In the genomic region with DNA sequence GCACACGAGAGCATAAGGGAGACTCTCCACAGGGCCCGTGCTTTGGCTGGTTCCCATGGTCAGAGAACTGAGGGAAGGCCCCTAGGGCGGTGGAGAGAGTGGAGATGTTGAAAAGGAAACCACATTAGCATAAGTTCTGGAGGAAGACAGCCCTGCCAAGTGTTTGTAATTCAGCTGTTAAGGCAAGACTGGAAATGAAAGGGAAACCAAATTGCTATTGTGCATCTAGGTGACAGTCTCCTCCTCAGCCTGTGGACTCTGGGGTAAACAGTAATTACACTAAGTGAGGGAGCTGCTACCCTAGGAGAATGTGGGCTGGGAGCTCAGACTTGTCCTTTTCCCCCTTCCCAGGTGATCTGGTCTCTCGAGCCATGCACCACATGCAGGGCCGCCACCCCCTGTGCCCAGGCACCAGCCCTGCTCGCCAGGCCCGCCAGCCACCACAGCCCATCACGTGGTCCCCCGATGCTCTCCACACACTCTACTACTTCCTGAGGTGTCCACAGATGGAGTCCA, we compare ENCODE assay signal across 9 mouse cellular contexts.
A peak's percentile ranks its signal among the peaks of the same experiment; 100 is the strongest.
DNase-seq lines count a peak whose midpoint lies in the region; ATAC-seq and TF ChIP-seq lines count a peak whose summit lies in the region.
"Had no signal": no experiment of that assay in that cellular context is flagged by ENCODE, and none has a peak within 500 bp of the region (broad histone marks: within the 10 kb centered on the region; RNA-seq: fewer than 3 reads in every experiment).

No protein-coding gene starts in this region.

- TF ChIP-seq POLR2A in liver, adult 2 months (IDR thresholded peaks at IDR 0.05; ENCODE audit: extremely low read depth, insufficient read depth, low read length), result no peak

- TF ChIP-seq CTCF in liver, adult 2 months (IDR thresholded peaks at IDR 0.05; ENCODE audit: low read depth, low read length), result no peak

- no peaks in the 10 kb centered on the region for H3K9me3 ChIP-seq in liver, embryonic 11.5 days (ENCODE audit: control insufficient read depth, low read length)
- no peaks in the 10 kb centered on the region for H3K9me3 ChIP-seq in ES-E14 (ENCODE audit: control insufficient read depth, insufficient read depth, low read depth, low read length)
- H3K9me3 ChIP-seq in heart, embryonic 14.5 days (ENCODE audit: control insufficient read depth, low read length), result no peaks in the 10 kb centered on the region
- H3K9me3 ChIP-seq: embryonic facial prominence, embryonic 12.5 days had no signal

- H3K4me2 ChIP-seq in liver, embryonic 11.5 days, result no peak overlapping the region
- H3K4me2 ChIP-seq in heart, embryonic 14.5 days (ENCODE audit: low read length), result no peak overlapping the region
- H3K4me2 ChIP-seq: embryonic facial prominence, embryonic 12.5 days had no signal

- peaks cover 2% of the 10 kb centered on the region; the same call in 1 of the 2 replicates for H3K36me3 ChIP-seq in liver, adult 2 months (ENCODE audit: control insufficient read depth, insufficient read depth, low read length)
- no peaks in the 10 kb centered on the region for H3K36me3 ChIP-seq in liver, embryonic 11.5 days (ENCODE audit: control insufficient read depth, insufficient read depth, low read length)
- no peaks in the 10 kb centered on the region for H3K36me3 ChIP-seq in ES-E14 (ENCODE audit: control insufficient read depth, insufficient read depth, low read length, poor library complexity, severe bottlenecking)
- peaks cover 19% of the 10 kb centered on the region for H3K36me3 ChIP-seq in heart, embryonic 14.5 days (ENCODE audit: control insufficient read depth, insufficient read depth, low read length)
- H3K36me3 ChIP-seq: embryonic facial prominence, embryonic 12.5 days had no signal

- H3K27me3 ChIP-seq in liver, adult 2 months (ENCODE audit: control insufficient read depth, insufficient read depth, low read length), result no peaks in the 10 kb centered on the region
- no peaks in the 10 kb centered on the region for H3K27me3 ChIP-seq in liver, embryonic 11.5 days (replicated peaks; ENCODE audit: control insufficient read depth, insufficient read depth, low read length)
- H3K27me3 ChIP-seq in heart, embryonic 14.5 days (ENCODE audit: control insufficient read depth, insufficient read depth, low read length), result no peaks in the 10 kb centered on the region
- H3K27me3 ChIP-seq: embryonic facial prominence, embryonic 12.5 days had no signal

- no peak overlapping the region for H3K9ac ChIP-seq in liver, adult 2 months (ENCODE audit: low read depth, low read length)
- no peak overlapping the region for H3K9ac ChIP-seq in liver, embryonic 11.5 days (ENCODE audit: low read depth, low read length)
- H3K9ac ChIP-seq in ES-E14 (ENCODE audit: insufficient read depth, low read depth, low read length, poor library complexity, severe bottlenecking), result no peak overlapping the region
- H3K9ac ChIP-seq in heart, embryonic 14.5 days (ENCODE audit: low read length), result no peak overlapping the region
- H3K9ac ChIP-seq: embryonic facial prominence, embryonic 12.5 days had no signal

- in situ Hi-C loops in ES-E14 (cut with MboI; ENCODE audit: low sequenced_read_pairs in 2 of 2, unreplicated experiment in 2 of 2), result no loop called here

- H3K79me2 ChIP-seq in liver, adult 2 months (ENCODE audit: control insufficient read depth, insufficient read depth, low read length), result peaks cover 6% of the 10 kb centered on the region; the same call in 1 of the 2 replicates

- DNase-seq in liver, adult 2 months (ENCODE audit: extremely low read depth, low read depth, low spot score), result no peak
- no peak for DNase-seq in liver, embryonic 11.5 days (ENCODE audit: low spot score)
- DNase-seq in ES-E14 (ENCODE audit: low read depth, low spot score) (peak; percentile 26), MN1 (ENCODE audit: low spot score) (no peak), adipocyte (ENCODE audit: low spot score) (no peak)
- peak; percentile 37 to 49 for DNase-seq in natural killer cell, adult 2 months (ENCODE audit: low spot score in 2 of 2)
- DNase-seq in frontal cortex, postnatal 14 days (ENCODE audit: low spot score in 2 of 2), result no peak

- WGBS in liver, adult 2 months, result 87% methylated on average over 9 of the region's 9 CpGs
- WGBS in liver, embryonic 11.5 days, result 79% methylated on average over 9 of the region's 9 CpGs
- 83% methylated on average over 9 of the region's 9 CpGs for WGBS in heart, embryonic 14.5 days

- 0 out of 2 replicates have a peak overlapping the region, but pooled peaks have one; percentile 33 for H3K27ac ChIP-seq in liver, adult 2 months (replicated peaks; ENCODE audit: insufficient read depth, low read depth, low read length)
- H3K27ac ChIP-seq in liver, embryonic 11.5 days (ENCODE audit: low read depth, low read length), result no peak overlapping the region
- no peak overlapping the region for H3K27ac ChIP-seq in ES-E14 (ENCODE audit: insufficient read depth, low read depth, low read length, poor library complexity, severe bottlenecking)
- peak overlapping the region; percentile 58 to 68 for H3K27ac ChIP-seq in heart, embryonic 14.5 days (replicated peaks in 1 of 2; ENCODE audit: control insufficient read depth in 1 of 2, insufficient read depth in 1 of 2, low read depth in 2 of 2, low read length in 2 of 2)
- H3K27ac ChIP-seq: embryonic facial prominence, embryonic 12.5 days had no signal

- no peak overlapping the region for H3K4me3 ChIP-seq in liver, adult 2 months (ENCODE audit: insufficient read depth, low read depth, low read length)
- no peak overlapping the region for H3K4me3 ChIP-seq in liver, embryonic 11.5 days (ENCODE audit: low read depth, low read length)
- no peak overlapping the region for H3K4me3 ChIP-seq in ES-E14 (ENCODE audit: insufficient read depth in 1 of 2, low read depth in 1 of 2, low read length in 2 of 2, poor library complexity in 1 of 2, severe bottlenecking in 1 of 2)
- no peak overlapping the region for H3K4me3 ChIP-seq in heart, embryonic 14.5 days (ENCODE audit: control insufficient read depth in 1 of 2, insufficient read depth in 1 of 2, low read depth in 1 of 2, low read length in 2 of 2)
- H3K4me3 ChIP-seq: embryonic facial prominence, embryonic 12.5 days had no signal

- H3K4me1 ChIP-seq in liver, adult 2 months (ENCODE audit: control insufficient read depth, insufficient read depth, low read length), result no peaks in the 10 kb centered on the region; the same call in 1 of the 2 replicates
- H3K4me1 ChIP-seq in liver, embryonic 11.5 days (replicated peaks; ENCODE audit: control insufficient read depth, insufficient read depth, low read length), result no peaks in the 10 kb centered on the region
- H3K4me1 ChIP-seq in ES-E14 (ENCODE audit: control insufficient read depth in 2 of 2, insufficient read depth in 2 of 2, low read length in 2 of 2, poor library complexity in 1 of 2), result 0 out of 4 replicates have a peak, but pooled peaks cover 0 to 2% of the 10 kb centered on the region in 2 experiments
- H3K4me1 ChIP-seq in heart, embryonic 14.5 days (ENCODE audit: control insufficient read depth in 2 of 2, insufficient read depth in 2 of 2, low read length in 2 of 2), result peaks cover 20 to 29% of the 10 kb centered on the region in 2 experiments

- ATAC-seq in liver, embryonic 11.5 days (replicated peaks; ENCODE audit: low FRiP score), result no peak
- no peak for ATAC-seq in heart, embryonic 14.5 days (ENCODE audit: insufficient number of reproducible peaks, insufficient read depth, low FRiP score, low read depth)

TF ChIP-seq in ES-E14, 5 proteins besides CTCF, POLR2A, EP300 and RAD21:
- TF ChIP-seq CHD2 (IDR thresholded peaks at IDR 0.05; ENCODE audit: low read depth, low read length), result no peak
- no peak for TF ChIP-seq ZC3H11A (IDR thresholded peaks at IDR 0.05; ENCODE audit: borderline replicate concordance, low read depth, low read length)
- TF ChIP-seq HCFC1 (IDR thresholded peaks at IDR 0.05; ENCODE audit: borderline replicate concordance, insufficient read depth, low read length), result no peak
- TF ChIP-seq ZNF384 (IDR thresholded peaks at IDR 0.05; ENCODE audit: low read depth, low read length), result no peak
- TF ChIP-seq MAFK (IDR thresholded peaks at IDR 0.05; ENCODE audit: insufficient read depth, low read depth, low read length), result no peak

Comparison
In these comparisons a context has a peak if more than half of its experiments do, and no peak if none do; other contexts are left out.
1. H3K27ac ChIP-seq: peak in liver, adult 2 months (single experiment) and heart, embryonic 14.5 days (2 of 2); none in liver, embryonic 11.5 days (single experiment) and ES-E14 (single experiment).
2. DNase-seq: peak in ES-E14 (single experiment) and natural killer cell, adult 2 months (2 of 2); none in liver, adult 2 months (single experiment), liver, embryonic 11.5 days (single experiment), MN1 (single experiment), adipocyte (single experiment) and frontal cortex, postnatal 14 days (0 of 2).